Mouse (Mus musculus) small intestine, adult 2 months (tissue): ENCODE measurements at regions not wholly inside any gene's neighbourhood (a gene's known extent, or its start where the extent isn't known, plus 50 kb on each side); places are given as distances from the start of the nearest gene placed in this dataset.

Experiments used
- H3K27ac ChIP-seq: fragments of 200-500 bp; 2 replicates; pipeline ENCODE4 v1.5.1; 2012; ENCODE audit warnings: low read depth, low read length, control low read depth, inconsistent platforms; ENCODE audit not compliant: insufficient read depth
- H3K27me3 ChIP-seq: fragments of 200-500 bp; 2 replicates; pipeline ENCODE4 v1.6.1; 2012; ENCODE audit warnings: mild to moderate bottlenecking, moderate library complexity, low read length, inconsistent platforms; ENCODE audit not compliant: control insufficient read depth, insufficient read depth
- H3K36me3 ChIP-seq: fragments of 200-500 bp; 2 replicates; pipeline ENCODE4 v1.6.1; 2012; ENCODE audit warnings: mild to moderate bottlenecking, low read length, control low read depth, inconsistent platforms; ENCODE audit not compliant: control insufficient read depth, insufficient read depth
- H3K4me1 ChIP-seq: fragments of 200-500 bp; 2 replicates; pipeline ENCODE4 v1.6.1; 2012; ENCODE audit warnings: low read length, inconsistent platforms, mixed read lengths; ENCODE audit not compliant: control insufficient read depth, insufficient read depth, insufficient read length
- H3K4me3 ChIP-seq: fragments of 200-500 bp; 2 replicates; pipeline ENCODE4 v1.5.1; 2012; ENCODE audit warnings: low read depth, mild to moderate bottlenecking, control low read depth, inconsistent platforms, low read length, moderate library complexity
- CTCF ChIP-seq: fragments of 200-500 bp; IDR thresholded peaks from 2 replicates; pipeline ENCODE4 v1.5.1; 2012; ENCODE audit warnings: low read depth, mild to moderate bottlenecking, control low read depth, inconsistent platforms, low read length, moderate library complexity, mixed read lengths; ENCODE audit not compliant: insufficient replicate concordance, insufficient read length; ENCODE audit errors: extremely low read depth
- POLR2A ChIP-seq: fragments of 200-500 bp; IDR thresholded peaks from 2 replicates; pipeline ENCODE4 v1.6.1; 2012; ENCODE audit warnings: low read depth, mild to moderate bottlenecking, control low read depth, inconsistent platforms, low read length, moderate library complexity
- WGBS: fragments of 180-500 bp; shearing (Covaris S2); methylation state at CpG from one replicate; pipeline ENCODE4 v1.1.7; 2018; 5-methylcytosine and 5-hydroxymethylcytosine counted together

GRCm38 (mm10) chr5:96912781-96913180 lies 84.7 kb upstream of the Bmp2k start:
- no peak for TF ChIP-seq CTCF
- TF ChIP-seq POLR2A: no peak
- H3K27ac ChIP-seq: 0 out of 2 replicates have a peak overlapping the region, but pooled peaks have one; percentile 3
- H3K27me3 ChIP-seq: no peaks in the 10 kb centered on the region
- WGBS: 46% methylated on average over 4 of the region's 4 CpGs
- H3K36me3 ChIP-seq: no peaks in the 10 kb centered on the region
- H3K4me3 ChIP-seq: no peak overlapping the region
- H3K4me1 ChIP-seq: peaks cover 10% of the 10 kb centered on the region; the same call in 1 of the 2 replicates

DNA sequence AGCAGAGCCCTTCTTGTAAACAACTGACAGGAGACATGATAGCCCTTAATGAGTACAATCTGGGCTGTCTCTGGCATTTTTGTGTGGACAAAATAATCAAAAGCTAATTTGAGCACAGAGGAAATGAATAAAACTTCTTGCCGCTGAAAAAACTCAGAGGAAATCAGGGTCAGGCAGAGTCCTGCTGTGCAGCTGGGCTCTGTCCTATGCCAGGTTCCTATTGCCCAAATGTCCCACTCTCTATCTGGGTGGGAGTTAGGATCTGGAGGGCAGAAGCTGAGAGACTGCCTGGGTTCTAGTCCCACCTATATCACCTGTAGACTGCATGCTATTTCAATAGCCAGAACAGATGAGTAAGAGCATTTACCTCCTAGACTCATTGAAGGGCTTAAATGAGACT lies 83.8 kb upstream of the Bmp2k start:
- no peak overlapping the region for H3K4me3 ChIP-seq
- no peak for TF ChIP-seq CTCF
- TF ChIP-seq POLR2A: no peak
- H3K4me1 ChIP-seq: peaks cover 13% of the 10 kb centered on the region; the same call in 1 of the 2 replicates
- whole genome bisulfite sequencing: 64% methylated on average over 1 of the region's 1 CpGs
- no peaks in the 10 kb centered on the region for H3K27me3 ChIP-seq
- H3K27ac ChIP-seq: no peak overlapping the region
- H3K36me3 ChIP-seq: no peaks in the 10 kb centered on the region

GRCm38 (mm10) chr5:96914696-96915404 lies 82.6 kb upstream of the Bmp2k start:
- no peaks in the 10 kb centered on the region for H3K36me3 ChIP-seq
- TF ChIP-seq POLR2A: no peak
- TF ChIP-seq CTCF: no peak
- H3K4me3 ChIP-seq: no peak overlapping the region
- WGBS: 80% methylated on average over 4 of the region's 4 CpGs
- H3K4me1 ChIP-seq: peaks cover 17% of the 10 kb centered on the region; the same call in 1 of the 2 replicates
- H3K27me3 ChIP-seq: no peaks in the 10 kb centered on the region
- no peak overlapping the region for H3K27ac ChIP-seq

DNA sequence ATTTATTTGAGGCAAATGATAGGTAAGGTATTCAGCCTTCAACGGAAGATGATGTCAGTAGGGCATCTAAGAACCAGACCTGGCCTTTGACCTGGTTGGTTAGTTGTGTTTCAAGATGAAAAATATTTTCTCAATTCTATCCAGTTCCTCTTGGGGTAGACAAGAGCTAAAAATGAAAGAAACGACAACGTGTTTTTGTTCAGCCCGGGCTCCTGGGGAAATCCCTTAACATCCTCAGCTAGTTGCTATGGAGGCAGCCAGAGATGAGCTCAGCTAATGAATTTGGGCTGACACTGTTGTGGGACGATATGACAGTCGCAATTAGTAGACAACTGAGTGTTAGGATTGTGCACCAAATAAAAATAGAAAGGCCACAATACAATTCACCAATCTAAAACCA lies 80.6 kb upstream of the Bmp2k start:
- Histone ChIP-seq H3K4me3 (no peak overlapping the region), H3K27ac (peak overlapping the region; percentile 44), H3K36me3 (no peaks in the 10 kb centered on the region), H3K27me3 (no peaks in the 10 kb centered on the region), H3K4me1 (peaks cover 23% of the 10 kb centered on the region; the same call in 1 of the 2 replicates)
- WGBS: 69% methylated on average over 6 of the region's 6 CpGs
- TF ChIP-seq POLR2A: no peak
- TF ChIP-seq CTCF: no peak

DNA sequence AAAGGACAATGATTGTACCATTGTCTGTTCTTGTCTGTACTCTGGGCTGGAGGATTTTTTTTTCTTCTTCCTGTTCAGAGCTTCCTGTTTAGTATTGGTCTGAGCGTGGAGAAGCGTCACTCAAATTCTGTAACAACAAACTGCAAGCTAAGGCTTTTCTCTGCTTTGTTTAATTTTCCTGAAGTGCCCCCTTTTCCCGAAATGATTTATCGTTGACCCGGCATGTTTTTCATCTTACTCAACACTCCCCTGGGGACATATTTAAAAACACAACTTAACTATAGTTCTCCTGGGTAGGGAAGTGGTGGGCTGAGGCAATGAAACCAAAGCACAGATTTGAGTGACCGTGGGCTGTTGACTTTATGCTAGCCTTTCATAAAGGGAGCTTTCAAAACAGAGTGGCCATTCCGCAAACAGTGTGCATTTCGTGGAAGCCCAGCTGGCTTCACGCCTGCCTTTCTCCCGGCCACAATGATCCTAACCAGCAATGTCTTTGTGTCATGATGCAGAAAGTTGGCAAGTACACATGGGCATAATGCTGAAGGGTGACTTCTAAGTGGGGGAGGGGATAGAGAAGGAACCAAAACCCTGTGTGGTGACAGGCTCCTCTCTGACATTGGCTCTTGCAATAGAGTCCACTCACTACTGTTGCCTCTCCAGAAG lies 79.8 kb upstream of the Bmp2k start:
- WGBS: 63% methylated on average over 10 of the region's 10 CpGs
- no peaks in the 10 kb centered on the region for H3K36me3 ChIP-seq
- peaks cover 22% of the 10 kb centered on the region; the same call in 1 of the 2 replicates for H3K4me1 ChIP-seq
- TF ChIP-seq CTCF (no peak), POLR2A (no peak)
- peak overlapping the region; percentile 68 for H3K27ac ChIP-seq
- H3K27me3 ChIP-seq: no peaks in the 10 kb centered on the region
- no peak overlapping the region for H3K4me3 ChIP-seq

GRCm38 (mm10) chr5:96919149-96919548 lies 78.3 kb upstream of the Bmp2k start:
- TF ChIP-seq CTCF (no peak), POLR2A (no peak)
- H3K36me3 ChIP-seq: no peaks in the 10 kb centered on the region
- no peak overlapping the region for H3K4me3 ChIP-seq
- H3K27me3 ChIP-seq: no peaks in the 10 kb centered on the region
- H3K4me1 ChIP-seq: peaks cover 22% of the 10 kb centered on the region; the same call in 1 of the 2 replicates
- H3K27ac ChIP-seq: peak overlapping the region; percentile 45
- 20% methylated on average over 6 of the region's 6 CpGs for WGBS

- TF ChIP-seq CTCF (no peak), POLR2A (no peak)
- WGBS: 47% methylated on average over 6 of the region's 6 CpGs
- Histone ChIP-seq H3K4me3 (no peak overlapping the region), H3K27ac (peak overlapping the region; percentile 64; the same call in 1 of the 2 replicates), H3K4me1 (peaks cover 20% of the 10 kb centered on the region; the same call in 1 of the 2 replicates), H3K36me3 (no peaks in the 10 kb centered on the region), H3K27me3 (no peaks in the 10 kb centered on the region)
These were observed 76.5 kb upstream of the Bmp2k start for GRCm38 (mm10) chr5:96921037-96921436.
